Mouse (Mus musculus) monocyte, adult 2 months (primary cell): ENCODE measurements around the gene Adarb2.

ENCODE experiments used
- DNase-seq, 2 experiments: peaks; one replicate each; pipeline ENCODE4 v3.0.0; 2022; ENCODE audit warnings: low spot score in 2 of 2, low read depth in 1 of 2

The Adarb2 gene

GRCm38 (mm10) chr13:8664615-8665240 is 462.1 kb downstream of the Adarb2 start:
- no peak for DNase-seq

- no peak for DNase-seq
Measured at GRCm38 (mm10) chr13:8677174-8677573, 474.5 kb downstream of the Adarb2 start.

DNA sequence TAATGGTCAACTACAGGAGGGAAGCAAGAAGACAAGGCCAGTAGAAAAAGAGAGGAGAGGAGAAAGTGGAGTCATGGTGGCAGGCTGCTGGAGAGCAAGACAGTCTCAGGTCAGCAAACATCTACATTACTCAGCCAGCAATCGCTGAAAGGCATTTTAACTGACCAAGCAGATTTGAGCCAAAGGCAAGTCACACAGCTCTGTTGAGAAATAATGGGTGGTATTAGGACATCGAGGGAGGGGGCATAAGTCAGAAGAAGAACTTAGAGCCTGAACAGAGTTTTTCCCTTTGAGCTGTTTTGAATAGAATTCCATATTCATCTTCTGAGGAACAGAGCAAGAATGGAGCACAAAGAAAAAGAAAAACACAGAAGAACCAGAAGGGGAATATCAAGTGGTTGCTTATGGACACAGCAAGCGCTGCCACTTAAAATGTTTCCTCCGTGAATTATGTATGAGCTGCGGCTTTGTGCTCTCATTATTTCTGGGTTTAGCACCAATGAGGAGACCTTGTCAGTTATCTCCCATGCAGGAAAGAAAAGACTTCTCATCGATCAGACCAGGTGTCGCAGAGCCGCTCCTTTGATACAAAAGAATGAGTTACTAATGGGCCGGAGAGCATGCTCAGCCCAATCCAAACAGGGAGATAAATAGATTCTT is 477.9 kb downstream of the Adarb2 start:
- no peak for DNase-seq

DNA sequence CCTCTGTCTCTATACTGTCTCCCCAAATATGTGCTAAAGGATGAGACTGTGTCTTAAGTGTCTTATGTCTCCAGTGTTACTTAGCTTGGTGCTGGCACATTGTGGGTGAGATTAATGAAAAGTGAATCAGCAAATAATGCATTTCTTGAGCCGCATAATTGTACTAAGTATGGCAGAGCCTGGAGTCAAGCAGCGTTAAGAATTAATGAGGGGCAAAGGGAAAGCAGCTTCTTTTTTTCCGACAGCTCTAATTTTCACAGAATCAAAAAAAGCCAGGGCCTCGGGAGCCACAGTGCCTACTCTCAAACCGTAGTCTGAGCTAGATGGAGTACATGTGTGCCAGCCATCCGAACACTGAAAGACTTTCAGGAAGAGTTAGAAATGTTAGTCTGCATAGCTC is 488.8 kb downstream of the Adarb2 start:
- DNase-seq = no peak

DNA sequence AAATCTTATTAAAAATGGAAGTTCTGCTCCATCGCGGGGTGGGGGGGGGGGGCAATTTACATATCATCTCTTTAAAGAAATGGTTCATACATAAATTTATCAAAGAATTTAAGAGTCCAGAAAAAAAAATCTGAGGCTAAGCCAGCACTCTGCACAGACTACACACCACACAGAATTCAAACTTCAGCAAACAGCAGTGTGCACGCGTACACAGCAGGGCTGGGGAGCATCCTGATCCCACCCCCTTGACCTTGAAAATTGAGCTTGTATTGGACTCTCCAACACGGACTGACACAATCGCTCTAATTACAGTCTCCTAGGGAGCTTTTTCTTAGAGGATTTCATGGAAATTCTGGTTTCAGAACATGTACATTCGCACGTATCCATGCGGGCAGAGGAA is 490.1 kb downstream of the Adarb2 start:
- DNase-seq = no peak

GRCm38 (mm10) chr13:8698451-8698850 is 495.8 kb downstream of the Adarb2 start:
- DNase-seq = no peak

- no peak for DNase-seq
Measured at GRCm38 (mm10) chr13:8699831-8700230, 497.2 kb downstream of the Adarb2 start.

GRCm38 (mm10) chr13:8700981-8701380 is 498.3 kb downstream of the Adarb2 start:
- no peak for DNase-seq

DNA sequence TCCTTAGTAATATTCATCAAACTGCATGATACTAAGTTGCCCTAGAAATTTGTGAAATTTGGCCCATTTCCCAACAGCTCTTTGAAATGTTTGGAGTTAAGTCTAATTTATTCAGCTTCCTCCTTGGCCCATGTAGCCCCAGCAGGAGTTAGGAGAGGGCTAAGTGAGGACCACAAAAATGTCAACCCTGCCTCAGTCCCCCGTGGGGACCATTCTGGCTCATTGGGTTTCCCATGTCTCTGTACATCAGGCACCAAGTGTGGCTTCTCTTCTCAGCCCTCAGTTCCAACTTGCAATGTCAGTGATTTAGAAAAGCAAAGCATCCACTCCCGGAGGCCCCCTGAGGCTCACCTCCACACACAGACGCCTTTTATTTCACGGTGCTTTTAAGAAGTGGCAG is 502.6 kb downstream of the Adarb2 start:
- DNase-seq = no peak

GRCm38 (mm10) chr13:8713377-8713776 is 510.7 kb downstream of the Adarb2 start:
- no peak for DNase-seq

GRCm38 (mm10) chr13:8729972-8730645 is 527.4 kb downstream of the Adarb2 start:
- DNase-seq = no peak

DNA sequence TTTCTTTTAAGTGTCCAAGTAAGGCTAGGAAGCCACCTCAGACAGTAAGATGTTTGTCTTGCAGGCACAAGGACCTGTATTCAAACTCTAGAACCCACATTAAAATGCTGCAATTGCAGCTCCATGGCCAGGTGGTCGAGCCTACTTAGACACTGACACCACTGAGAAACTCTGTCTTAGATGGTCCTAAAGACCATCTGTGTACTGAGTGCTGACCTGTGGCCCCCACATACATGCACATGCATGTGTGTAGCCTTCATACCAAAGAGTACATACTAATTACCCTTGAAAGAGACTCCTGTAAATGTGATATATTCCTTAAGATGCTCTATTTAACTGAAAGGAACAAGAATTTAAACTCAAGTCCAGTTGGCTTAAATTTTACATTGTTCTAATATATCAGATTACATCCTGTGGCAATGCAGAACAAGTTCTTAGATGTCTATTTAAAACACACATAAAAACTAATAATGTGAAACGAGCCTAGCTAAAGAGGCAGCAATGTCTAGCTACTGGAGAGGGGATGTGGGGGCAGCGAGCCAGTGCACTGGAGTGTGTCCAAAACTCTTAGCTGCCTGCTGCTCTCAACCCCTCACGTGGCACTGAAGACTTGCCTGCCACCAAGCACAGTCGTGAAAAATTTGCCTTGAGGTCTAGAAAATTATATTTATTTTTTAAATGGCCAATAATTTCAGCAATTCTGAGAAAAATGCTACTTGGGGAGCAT is 534.6 kb downstream of the Adarb2 start:
- DNase-seq = no peak

- no peak for DNase-seq
Measured at GRCm38 (mm10) chr13:8742792-8743191, 540.1 kb downstream of the Adarb2 start.

DNA sequence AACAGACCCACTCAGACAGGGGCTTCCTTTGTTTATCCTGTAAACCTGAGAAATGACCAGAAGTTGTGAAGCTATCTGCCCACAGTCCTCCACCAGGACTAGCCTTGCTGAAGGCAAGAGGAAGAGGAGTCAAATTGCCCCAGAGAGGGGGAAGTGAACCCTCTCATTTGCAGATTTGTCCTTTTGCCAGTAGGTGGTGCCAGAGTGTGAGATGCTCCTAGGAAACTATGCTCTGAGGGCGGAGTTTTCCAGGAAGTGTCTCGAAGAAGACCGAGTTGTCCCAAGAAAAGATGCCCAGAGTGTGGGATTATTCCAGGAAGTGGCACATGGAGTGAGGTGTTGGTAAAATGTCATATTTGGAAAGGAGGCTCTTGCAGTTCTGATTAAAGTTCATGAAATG is 541.9 kb downstream of the Adarb2 start:
- no peak for DNase-seq

GRCm38 (mm10) chr13:8745596-8745995 is 542.9 kb downstream of the Adarb2 start:
- no peak for DNase-seq

- DNase-seq = no peak
Measured at GRCm38 (mm10) chr13:8749451-8749850, 546.8 kb downstream of the Adarb2 start.

DNA sequence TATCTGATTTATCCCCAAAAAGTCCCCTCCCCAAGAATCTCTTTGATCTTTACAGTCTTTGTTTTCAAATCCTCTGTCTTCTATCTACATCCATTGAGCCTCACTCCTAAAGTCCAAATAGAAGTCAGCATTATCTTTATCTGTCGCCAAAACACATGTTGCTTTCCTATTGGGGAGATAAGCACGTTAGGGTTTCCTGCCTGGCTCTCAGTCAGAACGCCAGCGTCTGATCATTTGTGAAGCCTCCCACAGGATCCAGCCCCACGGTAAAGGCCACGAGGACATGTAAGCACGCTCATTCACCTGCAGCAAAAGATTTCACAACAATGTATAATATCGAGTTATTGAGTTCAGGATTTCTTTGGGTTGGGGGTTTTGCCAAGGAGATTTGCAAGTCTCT is 558.3 kb downstream of the Adarb2 start:
- DNase-seq = no peak

- DNase-seq = no peak
Measured at GRCm38 (mm10) chr13:8769654-8770227, 567.1 kb downstream of the Adarb2 start.

- DNase-seq = no peak
Measured at GRCm38 (mm10) chr13:8770616-8771015, 568.0 kb downstream of the Adarb2 start.

- peak; percentile 7 to 15 for DNase-seq
Measured at GRCm38 (mm10) chr13:8780441-8780840, 577.8 kb downstream of the Adarb2 start.

- DNase-seq = no peak
Measured at GRCm38 (mm10) chr13:8782636-8783035, 580.0 kb downstream of the Adarb2 start.
